Mouse (Mus musculus) spleen, adult 18-20 months (tissue): ENCODE results near the gene Cln3.

ENCODE experiments used
- DNase-seq, 2 experiments: peaks; one replicate each; pipeline ENCODE4 v3.0.0; 2022; ENCODE audit warnings: mixed read lengths in 2 of 2

Cln3 gene

GRCm38 (mm10) chr7:126594862-126595561, 9.4 kb upstream of the Cln3 start, which contains the start of gene Il27:
TSS of gene Il27 (minus strand) at chr7:126594941.
- DNase-seq = no peak

- no peak for DNase-seq
These were observed 2.2 kb upstream of the Cln3 start for GRCm38 (mm10) chr7:126587779-126588178.

- peak in 1 of 2 experiments; percentile 16 for DNase-seq
These were observed 1.2 kb upstream of the Cln3 start for GRCm38 (mm10) chr7:126586839-126587238.

GRCm38 (mm10) chr7:126584506-126584977, 1.1 kb downstream of the Cln3 start, which contains the start of gene Apobr:
TSS of gene Apobr (plus strand) at chr7:126584942.
- DNase-seq = peak; percentile 24 to 34

GRCm38 (mm10) chr7:126583761-126584160, 1.9 kb downstream of the Cln3 start:
- DNase-seq = no peak

- peak; percentile 70 to 75 for DNase-seq
These were observed 2.3 kb downstream of the Cln3 start for GRCm38 (mm10) chr7:126583251-126583709.

GRCm38 (mm10) chr7:126582759-126583158, 2.9 kb downstream of the Cln3 start:
- peak; percentile 20 for DNase-seq

GRCm38 (mm10) chr7:126581661-126582060, 4.0 kb downstream of the Cln3 start:
- DNase-seq = no peak

GRCm38 (mm10) chr7:126579172-126579571, 6.4 kb downstream of the Cln3 start:
- DNase-seq = peak in 1 of 2 experiments; percentile 59

- peak in 1 of 2 experiments; percentile 45 for DNase-seq
These were observed 8.7 kb downstream of the Cln3 start for GRCm38 (mm10) chr7:126576946-126577345.

GRCm38 (mm10) chr7:126566094-126566765, 19.4 kb downstream of the Cln3 start, which contains the start of gene Eif3c:
TSS of gene Eif3c (minus strand) at chr7:126566411.
- DNase-seq = peak; percentile 70 to 76

- no peak for DNase-seq
These were observed 19.9 kb downstream of the Cln3 start for GRCm38 (mm10) chr7:126565693-126566092.

- no peak for DNase-seq
These were observed 29.0 kb downstream of the Cln3 start for GRCm38 (mm10) chr7:126556635-126557034.

GRCm38 (mm10) chr7:126554796-126555195, 30.8 kb downstream of the Cln3 start:
- DNase-seq = peak in 1 of 2 experiments; percentile 18

GRCm38 (mm10) chr7:126545631-126546030, 40.0 kb downstream of the Cln3 start:
- no peak for DNase-seq

- no peak for DNase-seq
These were observed 44.0 kb downstream of the Cln3 start for GRCm38 (mm10) chr7:126541661-126542060.

- peak in 1 of 2 experiments; percentile 13 for DNase-seq
These were observed 47.6 kb downstream of the Cln3 start for GRCm38 (mm10) chr7:126537820-126538585.

GRCm38 (mm10) chr7:126536466-126536865, 49.2 kb downstream of the Cln3 start:
- no peak for DNase-seq

- DNase-seq = no peak
These were observed 49.9 kb downstream of the Cln3 start for GRCm38 (mm10) chr7:126535766-126536165.

GRCm38 (mm10) chr7:126533434-126533833, 52.2 kb downstream of the Cln3 start:
- DNase-seq = no peak

- peak in 1 of 2 experiments; percentile 16 for DNase-seq
These were observed 57.4 kb downstream of the Cln3 start for GRCm38 (mm10) chr7:126528166-126528577.

GRCm38 (mm10) chr7:126523316-126523715, 62.3 kb downstream of the Cln3 start:
- no peak for DNase-seq
